Mouse (Mus musculus) olfactory bulb, adult 2 months (tissue): ENCODE data around the gene Lclat1. TPM values are rescaled to one million over a fixed set of nuclear protein-coding genes. Genes with fewer than 3 reads are reported as not detected.

ENCODE experiments used
- H3K27ac ChIP-seq: fragments of 200-500 bp; 2 replicates; pipeline ENCODE4 v1.5.1; 2012; ENCODE audit warnings: low read depth, low read length; ENCODE audit not compliant: insufficient read depth
- H3K4me1 ChIP-seq: fragments of 200-500 bp; 2 replicates; pipeline ENCODE4 v1.6.1; 2012; ENCODE audit warnings: low read length; ENCODE audit not compliant: control insufficient read depth, insufficient read depth
- H3K4me3 ChIP-seq: fragments of 200-500 bp; 2 replicates; pipeline ENCODE4 v1.5.1; 2012; ENCODE audit warnings: mild to moderate bottlenecking, low read depth, low read length, moderate library complexity; ENCODE audit not compliant: insufficient read depth
- CTCF ChIP-seq: fragments of 200-500 bp; IDR thresholded peaks from 2 replicates; pipeline ENCODE4 v1.5.1; 2012; ENCODE audit warnings: low read depth, mild to moderate bottlenecking, low read length, moderate library complexity; ENCODE audit not compliant: insufficient read depth
- POLR2A ChIP-seq: fragments of 200-500 bp; IDR thresholded peaks from 2 replicates; pipeline ENCODE4 v1.6.1; 2012; ENCODE audit warnings: mild to moderate bottlenecking, low read depth, low read length, moderate library complexity; ENCODE audit not compliant: insufficient read depth
- WGBS: fragments of 180-500 bp; shearing (Covaris S2); methylation state at CpG from one replicate; pipeline ENCODE4 v1.1.7; 2018; 5-methylcytosine and 5-hydroxymethylcytosine counted together
- polyA plus RNA-seq: library from polyadenylated mRNA; stranded (reverse); fragments of >200 nt; gene quantifications from 2 replicates; pipeline ENCODE4 v1.2.4, GENCODE M21; 2012; ENCODE audit warnings: low replicate concordance; ENCODE audit not compliant: missing spikeins, insufficient read depth, insufficient read length

Lclat1 gene
- polyA plus RNA-seq, 1 experiment = not detected

DNA sequence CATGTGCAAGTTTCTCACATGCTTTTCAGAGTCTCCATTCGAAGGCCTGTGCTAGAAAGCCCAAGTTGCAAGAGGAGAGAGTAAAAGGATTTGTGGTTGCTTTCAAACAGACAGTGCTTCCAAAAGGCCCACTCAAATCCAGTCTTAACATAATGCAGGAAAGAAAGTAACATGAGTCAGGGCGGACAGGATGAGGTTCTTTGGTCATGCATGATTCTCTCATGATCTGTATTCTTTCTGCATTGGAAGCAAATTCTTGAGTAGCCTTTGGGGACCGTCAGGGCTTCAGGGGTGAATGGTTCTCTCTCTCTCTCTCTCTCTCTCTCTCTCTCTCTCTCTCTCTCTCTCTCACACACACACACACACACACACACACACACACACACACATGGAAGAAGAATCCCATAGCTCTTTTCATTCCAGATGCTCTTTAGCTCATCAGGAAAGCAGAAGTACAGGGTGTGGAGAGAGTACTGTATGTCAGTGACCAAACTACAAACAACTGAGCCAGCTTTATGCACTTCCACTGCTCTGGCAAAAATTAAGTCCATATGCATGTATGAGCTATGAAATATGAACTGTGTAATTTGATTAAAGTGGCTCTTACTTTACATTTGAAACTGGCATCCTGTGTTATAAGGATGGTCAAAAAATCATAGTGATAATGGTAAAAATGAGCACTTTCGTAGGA, 25.1 kb upstream of the Lclat1 start:
- TF ChIP-seq POLR2A (no peak), CTCF (no peak)
- Histone ChIP-seq H3K4me3 (no peak overlapping the region), H3K27ac (no peak overlapping the region)

GRCm38 (mm10) chr17:73087045-73087910, 20.5 kb upstream of the Lclat1 start:
- H3K4me3 ChIP-seq = no peak overlapping the region
- 69% methylated on average over 13 of the region's 13 CpGs for WGBS
- TF ChIP-seq POLR2A (no peak), CTCF (no peak)
- no peaks in the 10 kb centered on the region for H3K4me1 ChIP-seq
- no peak overlapping the region for H3K27ac ChIP-seq

More for the DNA sequence above, 25.1 kb upstream of the Lclat1 start:
- H3K4me1 ChIP-seq = no peaks in the 10 kb centered on the region
- WGBS = 96% methylated on average over 4 of the region's 4 CpGs

- 92% methylated on average over 8 of the region's 8 CpGs for WGBS
- no peak overlapping the region for H3K27ac ChIP-seq
- TF ChIP-seq CTCF (no peak), POLR2A (no peak)
- H3K4me1 ChIP-seq = no peaks in the 10 kb centered on the region
- no peak overlapping the region for H3K4me3 ChIP-seq
Observed at GRCm38 (mm10) chr17:73091368-73091767, 16.4 kb upstream of the Lclat1 start.

DNA sequence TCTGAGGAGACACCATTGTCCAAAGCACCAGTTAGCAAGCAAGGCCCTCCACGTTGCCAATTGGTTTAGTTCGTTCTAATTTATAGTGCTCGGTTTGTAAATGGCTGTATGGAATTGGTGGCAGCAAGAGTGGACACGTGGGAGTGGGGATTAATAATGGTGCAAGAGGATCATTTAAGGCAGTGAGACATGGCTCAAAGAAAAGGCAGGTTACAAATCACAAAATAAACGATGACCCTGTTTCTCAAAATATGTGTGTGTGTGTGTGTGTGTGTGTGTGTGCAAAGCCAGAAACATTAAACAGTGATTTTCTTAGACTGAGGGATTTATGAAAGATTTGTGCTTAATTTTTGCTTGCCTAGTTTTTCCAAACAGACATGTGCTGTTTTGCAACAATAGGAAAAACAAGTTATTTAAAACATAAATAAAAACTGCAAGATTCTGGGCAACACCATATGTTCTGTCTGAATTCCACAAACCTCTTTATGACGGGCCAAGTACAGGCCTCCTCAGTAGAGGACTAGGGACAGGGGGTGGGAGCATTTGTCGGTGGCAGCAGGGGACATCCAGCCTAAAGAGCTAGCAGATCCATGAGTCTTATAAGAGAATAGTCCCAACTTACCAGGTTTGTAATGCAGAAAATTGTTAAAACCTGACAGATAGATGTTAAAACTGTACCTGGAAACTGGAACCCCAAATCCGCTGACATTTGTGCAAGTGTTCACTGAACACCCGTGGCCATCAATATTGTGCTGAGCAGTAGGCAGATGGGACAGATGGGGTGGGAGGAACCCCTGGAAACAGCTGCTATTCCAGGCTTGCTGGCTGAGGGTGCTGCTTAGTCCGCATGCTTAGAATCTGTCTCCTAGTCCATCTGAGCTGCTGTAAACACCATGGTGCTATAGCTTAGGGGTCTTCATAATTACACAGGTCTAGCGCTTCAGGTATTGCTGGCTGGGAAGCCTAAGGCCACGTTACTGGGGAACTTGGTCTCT, 15.4 kb upstream of the Lclat1 start:
- 86% methylated on average over 12 of the region's 12 CpGs for WGBS
- Histone ChIP-seq H3K4me1 (no peaks in the 10 kb centered on the region), H3K27ac (no peak overlapping the region), H3K4me3 (no peak overlapping the region)
- TF ChIP-seq CTCF (no peak), POLR2A (no peak)

DNA sequence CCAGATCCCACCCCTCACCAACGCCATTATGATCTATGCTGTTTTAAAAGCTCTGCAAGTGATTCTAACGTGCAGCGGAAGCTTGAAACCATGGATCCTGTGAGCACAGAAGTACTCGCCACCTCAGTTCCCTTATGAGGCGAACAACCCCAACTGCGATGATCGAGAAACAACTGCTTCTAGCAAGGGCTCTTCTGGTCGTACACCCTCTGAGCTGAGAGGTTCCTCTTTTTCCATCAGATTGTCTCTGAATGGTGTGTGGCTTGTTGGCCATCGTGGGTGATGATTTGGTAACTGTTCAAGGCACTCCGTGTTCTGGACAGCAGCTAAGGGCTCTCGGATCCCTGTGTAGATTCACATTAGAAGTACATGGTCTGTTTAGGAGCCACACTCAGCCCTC, 12.7 kb upstream of the Lclat1 start:
- TF ChIP-seq CTCF = no peak
- no peak for TF ChIP-seq POLR2A
- WGBS = 94% methylated on average over 11 of the region's 11 CpGs
- Histone ChIP-seq H3K27ac (no peak overlapping the region), H3K4me1 (no peaks in the 10 kb centered on the region), H3K4me3 (no peak overlapping the region)

GRCm38 (mm10) chr17:73095585-73095984, 12.2 kb upstream of the Lclat1 start:
- 91% methylated on average over 8 of the region's 8 CpGs for WGBS
- Histone ChIP-seq H3K4me1 (no peaks in the 10 kb centered on the region), H3K27ac (no peak overlapping the region), H3K4me3 (no peak overlapping the region)
- no peak for TF ChIP-seq CTCF
- no peak for TF ChIP-seq POLR2A

- Histone ChIP-seq H3K27ac (no peak overlapping the region), H3K4me3 (no peak overlapping the region), H3K4me1 (no peaks in the 10 kb centered on the region)
- TF ChIP-seq POLR2A (no peak), CTCF (peak; percentile 35; the same call in 1 of the 2 replicates)
- WGBS = 45% methylated on average over 5 of the region's 5 CpGs
Observed at GRCm38 (mm10) chr17:73096484-73096883, 11.3 kb upstream of the Lclat1 start.

DNA sequence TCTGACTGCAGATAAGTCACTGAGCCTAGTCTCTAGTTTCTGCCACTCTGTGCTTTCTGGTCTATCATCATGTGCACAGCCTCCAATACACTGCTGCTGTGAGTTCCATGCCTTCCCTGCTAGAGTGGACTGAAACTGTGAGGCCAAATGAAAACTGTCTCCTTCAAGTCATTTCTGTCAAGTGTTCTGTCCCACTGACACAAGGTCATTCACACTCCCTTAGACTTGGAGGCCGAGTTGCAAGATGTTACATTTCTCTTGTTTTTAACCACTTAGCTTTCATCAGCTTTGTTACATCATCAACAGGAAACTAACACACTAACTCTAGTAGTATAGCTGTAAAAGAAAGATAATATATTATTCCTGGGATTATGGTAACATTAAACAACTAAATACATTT, 9.1 kb upstream of the Lclat1 start:
- no peak overlapping the region for H3K4me3 ChIP-seq
- no peak for TF ChIP-seq POLR2A
- no peak for TF ChIP-seq CTCF
- no peak overlapping the region for H3K27ac ChIP-seq
- 94% methylated on average over 1 of the region's 1 CpGs for WGBS
- H3K4me1 ChIP-seq = no peaks in the 10 kb centered on the region
